Mouse (Mus musculus) cerebellum, adult 2 months (tissue): Measurements from ENCODE around the gene Cracr2a.

Experiments
- CTCF ChIP-seq: fragments of 200-500 bp; IDR thresholded peaks from 2 replicates; pipeline ENCODE4 v1.5.1; 2011; ENCODE audit warnings: low read depth, mild to moderate bottlenecking, control low read depth, low read length, moderate library complexity, borderline replicate concordance; ENCODE audit not compliant: insufficient read depth
- POLR2A ChIP-seq: fragments of 200-500 bp; IDR thresholded peaks from 2 replicates; pipeline ENCODE4 v1.6.1; 2011; ENCODE audit warnings: low read length, control low read depth, borderline replicate concordance; ENCODE audit not compliant: insufficient read depth

DNA sequence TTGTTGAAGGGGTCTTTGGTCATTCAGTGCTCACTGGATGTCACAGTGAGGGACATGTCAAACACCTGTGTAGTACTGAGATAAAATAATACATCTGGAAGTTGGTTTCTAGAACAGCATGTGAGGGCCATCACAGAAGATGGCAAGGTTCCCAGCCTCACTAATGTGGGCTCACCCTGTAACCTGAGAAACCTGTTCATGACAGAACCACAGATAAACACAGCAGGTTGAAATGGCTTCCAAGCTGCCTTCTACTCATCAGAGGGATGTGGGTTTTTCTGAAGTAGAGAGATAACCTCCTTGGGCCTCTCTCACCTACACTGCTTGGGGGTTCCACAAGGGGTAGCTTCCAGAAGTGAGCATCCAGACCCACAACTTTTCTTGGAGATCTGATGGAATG lies 48.5 kb downstream of the Cracr2a start:
- TF ChIP-seq CTCF (no peak), POLR2A (no peak)
